Mouse (Mus musculus) v-Abl transformed pro-B cells (cell line): Measurements from ENCODE around the gene Ahdc1.

Source experiments
- in situ Hi-C, 2 experiments: fragments of 400-800 bp; cut with MboI; formaldehyde crosslinking; loops; one replicate each; pipeline ENCODE4 v1.15.1; 2025; ENCODE audit not compliant: unreplicated experiment in 2 of 2

Gene Ahdc1

DNA sequence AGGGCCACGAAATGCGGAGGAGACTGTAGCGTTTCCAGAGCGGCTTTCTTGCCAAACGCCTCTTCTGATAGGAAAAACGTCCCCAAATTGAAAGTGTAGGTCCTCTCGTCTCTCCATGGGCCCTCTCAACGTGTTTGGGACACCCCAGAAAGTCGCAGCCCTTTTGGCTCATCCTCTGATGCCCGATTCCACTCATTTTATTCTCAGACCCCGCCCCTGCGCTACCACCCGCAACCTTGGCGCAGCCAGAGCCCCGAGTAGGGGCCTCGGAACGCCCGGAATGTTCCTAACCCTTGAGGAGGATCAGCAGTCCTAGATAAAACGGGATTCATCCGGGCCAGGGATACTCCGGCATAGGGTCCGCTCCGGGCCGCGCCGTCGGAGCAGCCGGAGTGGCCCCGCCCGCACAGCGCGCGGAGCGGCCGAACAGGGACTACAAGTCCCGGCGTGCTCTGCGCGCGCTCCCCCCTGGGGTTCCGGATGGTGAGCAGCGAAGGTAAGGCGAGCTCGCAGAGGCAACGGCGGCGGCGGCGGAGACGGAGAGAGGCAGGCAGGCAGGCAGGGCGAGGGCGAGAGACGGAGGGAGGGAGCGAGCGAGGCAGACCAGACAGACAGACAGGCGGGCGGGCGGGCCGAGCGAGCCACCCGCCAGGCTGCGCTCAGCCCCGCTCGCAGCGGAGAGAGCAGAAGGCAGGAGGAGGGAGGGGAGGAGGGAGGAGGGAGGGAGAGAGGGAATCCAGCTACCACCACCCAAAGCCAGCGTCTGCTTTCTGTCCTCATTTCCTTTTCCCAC lies at the start of gene Ahdc1:
Ahdc1 (plus strand) TSS at position 233 of the 793 bp plus-strand sequence.
- in situ Hi-C loops, result loop anchor here (5.0 to 10.0 kb wide), 4 partner anchors 46 to 184 kb away; no protein-coding TSS in a partner anchor

- in situ Hi-C loops, result no loop called here
These were observed 49.2 kb upstream of the Ahdc1 start for GRCm38 (mm10) chr4:132961866-132962265.

DNA sequence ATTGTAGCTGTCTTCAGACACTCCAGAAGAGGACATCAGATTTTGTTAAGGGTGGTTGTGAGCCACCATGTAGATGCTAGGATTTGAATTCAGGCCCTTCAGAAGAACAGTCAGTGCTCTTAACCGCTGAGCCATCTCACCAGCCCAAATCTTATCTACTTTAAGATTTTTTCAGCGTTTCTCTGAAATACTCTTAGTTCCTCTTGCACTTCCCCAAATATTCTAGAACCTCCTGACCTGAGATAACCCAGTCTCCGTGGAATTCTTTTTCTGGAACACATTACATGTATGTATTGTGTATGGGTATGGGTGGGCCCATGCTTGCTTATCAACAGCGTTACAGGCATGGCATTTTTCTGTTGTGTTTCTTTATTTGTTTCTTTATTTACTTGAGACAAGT lies 48.4 kb upstream of the Ahdc1 start:
- in situ Hi-C loops, result no loop called here

DNA sequence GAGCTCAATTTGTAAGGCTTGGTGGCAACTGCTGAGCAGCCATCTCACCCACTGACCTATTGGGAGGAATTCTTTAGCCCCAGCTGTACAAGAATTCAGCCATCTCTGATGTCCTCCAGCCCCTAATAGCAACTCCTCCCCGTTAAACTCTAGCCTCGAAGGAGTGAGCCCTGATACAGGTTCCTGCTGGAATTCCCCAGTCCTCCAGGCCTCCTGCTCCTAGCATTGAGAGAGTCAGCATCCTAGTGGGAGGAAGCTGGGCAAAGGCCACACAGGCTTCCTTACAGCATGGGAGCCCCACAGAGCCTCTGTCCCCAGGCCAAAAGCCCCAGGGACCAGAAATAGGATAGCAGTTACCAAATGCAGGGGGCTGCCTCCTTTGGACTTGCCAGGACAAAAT lies 47.6 kb upstream of the Ahdc1 start:
- in situ Hi-C loops, result no loop called here

DNA sequence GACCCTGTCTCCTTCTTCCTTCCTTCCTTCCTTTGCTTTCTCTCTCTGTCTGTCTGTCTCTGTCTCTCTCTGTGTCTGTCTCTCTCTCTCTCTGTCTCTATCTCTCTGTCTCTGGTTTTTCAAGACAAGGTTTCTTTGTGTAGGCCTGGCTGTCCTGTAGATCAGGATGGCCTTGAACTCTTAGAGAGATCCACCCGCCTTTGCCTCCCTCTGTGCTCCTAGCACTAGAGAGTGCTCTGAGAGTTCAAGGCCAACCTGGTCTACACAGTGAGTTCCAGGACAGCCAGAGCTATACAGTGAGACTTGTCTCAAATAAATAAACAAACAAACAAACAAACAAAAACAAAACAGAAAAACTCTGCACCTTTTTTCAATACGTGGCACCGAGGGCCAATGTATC lies 47.0 kb upstream of the Ahdc1 start:
- in situ Hi-C loops, result no loop called here

DNA sequence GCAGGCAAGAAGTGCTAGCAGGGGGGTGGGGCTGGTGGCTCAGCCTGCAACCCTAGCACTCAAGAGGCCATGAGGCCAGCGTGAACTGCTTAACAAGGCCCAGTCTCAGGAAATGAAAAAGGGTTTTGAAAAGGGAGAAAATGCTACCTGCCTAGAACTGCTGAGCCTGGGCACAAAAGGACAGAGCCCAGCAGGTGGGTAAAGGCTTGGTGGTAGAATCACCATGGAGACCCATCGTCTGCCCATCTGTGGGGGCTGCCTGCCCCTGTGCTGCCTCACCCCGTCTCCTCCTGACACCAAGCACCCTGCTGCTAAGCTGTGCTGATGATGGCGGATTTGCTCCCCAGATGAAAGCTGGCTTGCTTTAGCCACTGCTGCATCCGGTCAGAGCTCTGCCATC lies 46.6 kb upstream of the Ahdc1 start:
- in situ Hi-C loops, result no loop called here

- in situ Hi-C loops, result no loop called here
These were observed 42.7 kb upstream of the Ahdc1 start for GRCm38 (mm10) chr4:132968105-132968938.

DNA sequence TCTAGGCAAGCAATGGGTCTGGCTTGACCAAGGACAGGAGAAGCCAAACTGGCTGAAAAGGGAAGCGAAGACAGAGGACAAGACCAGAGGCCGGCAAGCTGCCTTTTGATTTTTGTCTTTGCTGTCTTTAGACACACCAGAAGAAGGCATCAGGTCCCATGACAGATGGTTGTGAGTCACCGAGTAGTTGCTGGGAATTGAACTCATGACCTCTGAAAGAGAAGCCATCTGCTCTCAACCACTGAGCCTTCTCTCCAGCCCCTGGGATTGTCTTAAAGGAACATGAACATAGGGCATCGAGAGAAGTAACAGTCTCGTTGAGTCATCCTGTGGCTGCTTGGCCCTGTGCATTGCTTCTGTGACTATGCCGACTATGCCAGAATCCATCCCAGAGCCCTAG lies 39.5 kb upstream of the Ahdc1 start:
- in situ Hi-C loops, result no loop called here

DNA sequence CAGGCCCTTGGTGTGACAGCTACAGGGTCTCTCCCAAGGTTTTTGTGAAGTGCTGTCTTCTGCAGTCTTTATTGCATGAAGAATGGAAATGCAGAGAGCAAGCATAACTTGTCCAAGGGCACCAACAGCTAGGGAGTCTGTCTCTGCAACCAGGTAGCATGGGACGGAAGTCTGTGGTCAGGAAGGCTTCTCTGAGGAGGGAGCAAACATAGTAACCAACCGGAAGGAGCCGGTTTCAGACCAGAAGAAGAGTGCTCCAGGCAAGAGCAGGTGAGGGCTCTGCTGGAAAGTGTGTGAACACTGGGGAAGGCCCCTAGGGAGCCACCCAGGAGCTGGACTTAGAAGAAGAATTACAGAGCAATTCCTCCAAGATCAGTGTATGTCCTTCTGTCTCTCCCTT lies 39.0 kb upstream of the Ahdc1 start:
- in situ Hi-C loops, result no loop called here

GRCm38 (mm10) chr4:132972556-132972955 lies 38.5 kb upstream of the Ahdc1 start:
- in situ Hi-C loops, result no loop called here

- in situ Hi-C loops, result no loop called here
These were observed 37.9 kb upstream of the Ahdc1 start for GRCm38 (mm10) chr4:132973186-132973585.

DNA sequence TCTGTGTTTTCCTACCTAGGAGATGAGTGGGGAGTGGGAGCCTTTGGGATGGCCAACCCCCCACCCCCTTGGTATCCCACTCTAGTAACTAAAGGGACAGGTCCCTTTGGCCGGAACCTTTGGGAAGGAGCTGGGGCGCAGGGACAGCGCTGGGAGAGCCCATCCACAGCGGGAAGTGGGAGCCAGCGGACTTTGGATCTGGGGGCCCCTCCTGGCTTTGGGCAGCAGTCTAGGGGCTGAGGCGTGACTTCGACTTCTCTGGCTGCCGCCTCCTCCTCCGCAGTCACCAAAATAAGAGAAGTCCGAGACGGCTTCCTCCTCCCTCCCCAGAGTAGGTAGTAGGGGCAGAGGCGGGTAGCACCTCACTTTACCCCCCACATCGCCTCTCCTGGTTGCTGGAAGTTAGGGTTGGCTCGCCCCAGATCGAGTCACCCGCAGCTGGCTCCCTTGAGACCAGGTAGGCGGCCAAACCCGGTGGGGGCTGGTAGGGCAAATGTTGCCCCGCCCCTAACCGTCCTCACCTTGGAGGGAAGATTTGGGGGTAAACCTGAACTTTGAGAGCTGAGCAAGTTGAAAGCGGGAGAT lies 37.2 kb upstream of the Ahdc1 start, which contains the start of gene Fgr:
Fgr (plus strand) TSS at position 282 of the 585 bp plus-strand sequence.
- in situ Hi-C loops, result no loop called here

DNA sequence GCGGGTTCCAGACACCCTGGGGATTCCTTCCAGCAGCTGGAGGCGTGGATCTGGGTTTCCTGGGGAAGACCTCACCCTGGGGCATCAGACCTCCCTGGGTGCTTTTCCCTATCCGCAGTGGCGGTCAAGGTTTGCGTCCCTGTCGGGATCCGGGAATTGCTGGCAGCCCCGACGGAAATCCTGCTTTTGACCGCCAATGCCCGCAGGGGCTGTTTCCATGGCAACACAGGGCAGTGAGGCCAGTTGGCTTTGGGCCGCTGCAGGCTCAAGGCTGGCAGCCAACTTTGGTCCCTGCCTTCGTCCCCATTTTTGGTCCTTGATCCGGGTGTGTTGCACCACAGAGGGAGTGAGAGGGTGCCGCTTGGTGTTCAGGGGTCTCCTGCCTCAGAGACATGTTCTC lies 36.2 kb upstream of the Ahdc1 start:
- in situ Hi-C loops, result no loop called here

DNA sequence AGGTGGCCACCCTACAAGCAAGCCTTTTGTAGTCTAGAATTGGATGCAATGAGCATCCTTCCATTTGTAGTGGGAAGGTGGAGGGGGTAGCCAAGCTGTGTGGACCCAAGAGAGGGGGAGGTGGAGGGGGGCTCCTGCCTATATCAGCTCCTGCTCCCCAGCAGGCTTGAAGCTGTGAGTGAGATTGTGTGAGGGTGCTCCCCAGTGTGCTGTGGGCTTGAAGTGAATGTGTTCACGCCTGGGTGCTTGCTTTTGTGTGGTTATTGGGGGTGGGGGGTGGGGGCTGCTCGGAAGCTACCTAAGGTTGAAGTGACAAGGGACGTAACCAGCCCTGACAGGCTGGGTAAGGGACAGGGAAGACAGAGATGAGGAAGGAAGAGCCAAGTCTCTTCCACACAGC lies 35.3 kb upstream of the Ahdc1 start:
- in situ Hi-C loops, result no loop called here

- in situ Hi-C loops, result no loop called here
These were observed 34.3 kb upstream of the Ahdc1 start for GRCm38 (mm10) chr4:132976729-132977128.

- in situ Hi-C loops, result no loop called here
These were observed 33.5 kb upstream of the Ahdc1 start for GRCm38 (mm10) chr4:132977597-132977996.

GRCm38 (mm10) chr4:132979186-132979585 lies 31.9 kb upstream of the Ahdc1 start:
- in situ Hi-C loops, result no loop called here

DNA sequence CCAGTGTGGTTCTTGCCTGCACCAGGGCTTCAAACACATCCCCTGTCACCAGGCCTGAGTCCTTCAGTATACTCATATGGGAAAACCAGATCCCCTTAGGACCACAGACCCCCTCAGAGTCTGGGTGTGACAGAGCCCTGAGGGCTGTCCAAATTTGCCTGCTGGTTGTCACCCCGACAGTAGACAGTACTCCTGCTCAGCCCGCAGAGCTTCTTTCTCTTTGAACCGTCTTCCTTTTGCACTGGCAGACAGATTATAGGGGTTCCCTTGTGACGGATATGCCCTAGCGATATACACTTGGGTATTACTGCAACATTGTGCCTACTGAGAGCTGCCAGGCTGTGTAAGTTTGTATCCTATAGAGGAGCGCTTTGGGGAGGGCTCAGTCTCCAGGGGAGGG lies 29.4 kb upstream of the Ahdc1 start:
- in situ Hi-C loops, result no loop called here

DNA sequence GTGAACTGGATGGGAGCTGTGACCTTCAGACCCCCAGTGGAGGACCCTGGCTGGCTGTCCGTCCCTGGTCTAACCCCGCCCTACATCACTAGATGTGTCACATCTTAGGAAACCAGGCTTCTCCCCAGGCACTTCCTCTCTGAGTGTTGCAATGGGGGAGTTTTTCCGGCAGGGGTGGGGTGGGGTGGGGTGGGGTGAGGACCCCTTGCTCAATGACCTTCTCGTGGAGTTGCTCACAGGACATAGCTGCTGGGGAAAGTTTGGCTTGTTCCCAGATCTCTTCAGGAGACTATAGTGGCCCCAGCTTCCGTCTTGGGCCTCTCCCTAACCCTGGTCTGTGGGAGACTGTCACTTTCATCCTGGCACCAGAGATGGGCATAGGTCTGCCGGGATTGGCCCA lies 28.1 kb upstream of the Ahdc1 start:
- in situ Hi-C loops, result no loop called here

DNA sequence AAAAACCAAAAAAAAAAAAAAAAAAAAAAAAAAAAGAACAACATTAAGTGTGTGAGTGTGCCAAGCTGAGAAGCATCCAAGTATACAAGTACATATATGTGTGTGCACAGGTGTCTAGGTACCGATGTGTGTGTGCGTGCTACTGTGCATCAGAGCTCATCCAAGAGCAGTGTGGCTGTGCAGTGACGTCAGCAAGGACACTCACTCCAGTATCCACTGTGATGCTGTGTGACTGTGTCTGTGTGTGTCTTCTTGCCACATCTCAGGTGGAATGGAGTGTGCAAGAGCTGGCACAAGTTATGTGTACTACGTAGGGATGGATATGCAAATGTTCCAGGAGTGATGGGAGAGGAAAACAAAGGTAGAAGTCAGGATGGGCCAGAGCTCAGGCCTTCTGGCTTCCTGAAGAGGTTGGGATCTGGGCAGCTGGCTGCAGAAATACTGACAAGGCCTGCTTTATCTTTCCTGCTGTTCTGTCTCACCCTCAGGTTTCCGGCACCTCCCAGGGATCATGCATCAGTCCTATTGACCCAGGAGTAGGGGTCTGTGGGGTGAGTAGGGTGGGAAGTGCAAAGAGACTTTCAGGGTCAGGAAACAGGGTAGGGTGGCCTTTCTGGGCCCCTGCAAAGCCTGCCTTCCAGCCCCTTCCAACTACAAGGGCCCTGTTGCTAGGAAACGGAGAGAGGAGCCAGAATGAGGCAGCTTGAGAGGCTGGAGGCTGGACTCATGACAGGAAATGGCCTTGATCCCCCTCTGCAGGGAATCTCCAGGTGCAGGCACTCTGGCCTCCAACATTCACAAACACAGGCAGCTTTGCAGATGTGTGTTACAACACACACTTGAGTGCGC lies 27.2 kb upstream of the Ahdc1 start:
- in situ Hi-C loops, result no loop called here
